Mouse (Mus musculus) gastrocnemius, adult 2 months (tissue): Measurements from ENCODE around the gene Tubgcp6. TPM values are rescaled to one million over a fixed set of nuclear protein-coding genes. Genes with fewer than 3 reads are reported as not detected.

ENCODE experiments used
- DNase-seq: peaks from one replicate; pipeline ENCODE4 v3.0.0; 2022
- H3K27ac ChIP-seq: fragments of 200-600 bp; 2 replicates; pipeline ENCODE4 v1.8.1; 2022; ENCODE audit warnings: mild to moderate bottlenecking
- H3K4me3 ChIP-seq: fragments of 200-600 bp; 2 replicates; pipeline ENCODE4 v1.8.1; 2022; ENCODE audit warnings: mild to moderate bottlenecking, moderate library complexity
- CTCF ChIP-seq: fragments of 200-600 bp; IDR thresholded peaks from 2 replicates; pipeline ENCODE4 v1.8.1; 2022; ENCODE audit warnings: antibody characterized with exemption, mild to moderate bottlenecking, moderate library complexity
- intact Hi-C: fragments of 180-260 bp; cut with DNase I; formaldehyde crosslinking; loops from one replicate; pipeline ENCODE4 v1.15.1; 2025
- total RNA-seq, 2 experiments: library from RNA; stranded (reverse); gene quantifications; 2 replicates each; pipeline ENCODE4 v1.2.3; 2021

Tubgcp6 gene
- total RNA-seq, 2 experiments from 2014 or later: 6.8 to 8.4 TPM

- peak; percentile 55 for DNase-seq
- TF ChIP-seq CTCF: no peak
- H3K4me3 ChIP-seq: peak within 1 kb of the TSS; percentile 90
- intact Hi-C loops: no loop called here
- peak within 1 kb of the TSS; percentile 79 for H3K27ac ChIP-seq
Observed at GRCm38 (mm10) chr15:89149271-89150040, 26.5 kb upstream of the Tubgcp6 start, which contains the start of gene Mapk11. Gene Mapk11 (minus strand): TSS chr15:89149628.

GRCm38 (mm10) chr15:89148496-89149270 lies 25.8 kb upstream of the Tubgcp6 start:
- Histone ChIP-seq H3K4me3 (peak overlapping the region; percentile 90), H3K27ac (peak overlapping the region; percentile 79)
- intact Hi-C loops: no loop called here
- no peak for DNase-seq
- no peak for TF ChIP-seq CTCF

GRCm38 (mm10) chr15:89147895-89148294 lies 25.0 kb upstream of the Tubgcp6 start:
- TF ChIP-seq CTCF: no peak
- Histone ChIP-seq H3K27ac (no peak overlapping the region), H3K4me3 (no peak overlapping the region)
- no peak for DNase-seq
- intact Hi-C loops: no loop called here

- TF ChIP-seq CTCF: no peak
- intact Hi-C loops: no loop called here
- no peak overlapping the region for H3K27ac ChIP-seq
- no peak for DNase-seq
- no peak overlapping the region for H3K4me3 ChIP-seq
Observed at GRCm38 (mm10) chr15:89147456-89147855, 24.5 kb upstream of the Tubgcp6 start.

GRCm38 (mm10) chr15:89147024-89147423 lies 24.1 kb upstream of the Tubgcp6 start:
- Histone ChIP-seq H3K27ac (no peak overlapping the region), H3K4me3 (peak overlapping the region; percentile 33; the same call in 1 of the 2 replicates)
- no peak for DNase-seq
- intact Hi-C loops: no loop called here
- TF ChIP-seq CTCF: no peak

GRCm38 (mm10) chr15:89146537-89146936 lies 23.6 kb upstream of the Tubgcp6 start:
- TF ChIP-seq CTCF: no peak
- H3K4me3 ChIP-seq: peak overlapping the region; percentile 33
- intact Hi-C loops: no loop called here
- H3K27ac ChIP-seq: no peak overlapping the region
- no peak for DNase-seq

- no peak for DNase-seq
- intact Hi-C loops: no loop called here
- TF ChIP-seq CTCF: no peak
- Histone ChIP-seq H3K27ac (no peak overlapping the region), H3K4me3 (no peak overlapping the region)
Observed at GRCm38 (mm10) chr15:89145813-89146350, 23.0 kb upstream of the Tubgcp6 start.

GRCm38 (mm10) chr15:89144965-89145364 lies 22.1 kb upstream of the Tubgcp6 start:
- intact Hi-C loops: loop anchor here (5.0 kb wide), 1 partner anchor 52 kb away; the partner anchor contains the start of gene Dennd6b
- no peak overlapping the region for H3K27ac ChIP-seq
- no peak for TF ChIP-seq CTCF
- DNase-seq: no peak
- no peak overlapping the region for H3K4me3 ChIP-seq

GRCm38 (mm10) chr15:89143134-89143533 lies 20.2 kb upstream of the Tubgcp6 start:
- no peak overlapping the region for H3K4me3 ChIP-seq
- no peak for TF ChIP-seq CTCF
- H3K27ac ChIP-seq: no peak overlapping the region
- intact Hi-C loops: loop anchor here (5.0 kb wide), 1 partner anchor 54 kb away; the partner anchor contains the start of gene Dennd6b
- no peak for DNase-seq

- Histone ChIP-seq H3K27ac (peak overlapping the region; percentile 99), H3K4me3 (peak overlapping the region; percentile 18; the same call in 1 of the 2 replicates)
- intact Hi-C loops: loop anchor here (5.0 kb wide), 1 partner anchor 55 kb away; the partner anchor contains the start of gene Dennd6b
- TF ChIP-seq CTCF: no peak
- DNase-seq: no peak
Observed at GRCm38 (mm10) chr15:89141905-89142304, 19.0 kb upstream of the Tubgcp6 start.

GRCm38 (mm10) chr15:89141443-89141842 lies 18.5 kb upstream of the Tubgcp6 start:
- Histone ChIP-seq H3K27ac (peak overlapping the region; percentile 99), H3K4me3 (peak overlapping the region; percentile 96)
- TF ChIP-seq CTCF: no peak
- intact Hi-C loops: loop anchor here (5.0 kb wide), 1 partner anchor 56 kb away; the partner anchor contains the start of gene Dennd6b
- DNase-seq: peak; percentile 73

- peak within 1 kb of the TSS; percentile 99 for H3K27ac ChIP-seq
- intact Hi-C loops: loop anchor here (5.0 kb wide), 1 partner anchor 57 kb away; the partner anchor contains the start of gene Dennd6b
- TF ChIP-seq CTCF: no peak
- DNase-seq: peak; percentile 93
- peak within 1 kb of the TSS; percentile 96 for H3K4me3 ChIP-seq
Observed at GRCm38 (mm10) chr15:89140659-89141252, 17.8 kb upstream of the Tubgcp6 start, which contains the start of gene Mapk12. Gene Mapk12 (minus strand): TSS chr15:89140703.
